Mouse (Mus musculus) CH12.LX (cell line): ENCODE measurements around the gene Cnih4.

Source experiments
- CTCF ChIP-seq, 2 experiments: IDR thresholded peaks in 1 of 2; conservative IDR thresholded peaks in 1 of 2; 2 replicates each; pipeline ENCODE4 v1.5.1; 2011 to 2012; ENCODE audit warnings: low read depth in 2 of 2, low read length in 2 of 2, improper control_type of control experiment in 1 of 2, inconsistent platforms in 1 of 2, mild to moderate bottlenecking in 1 of 2, moderate library complexity in 1 of 2
- SMC3 ChIP-seq: IDR thresholded peaks from 2 replicates; pipeline ENCODE4 v1.6.1; 2011; ENCODE audit warnings: low read depth, low read length, improper control_type of control experiment
- UBTF ChIP-seq: IDR thresholded peaks from 2 replicates; pipeline ENCODE4 v1.6.1; 2012; ENCODE audit warnings: low read depth, mild to moderate bottlenecking, inconsistent platforms, low read length, improper control_type of control experiment, moderate library complexity
- USF1 ChIP-seq: IDR thresholded peaks from 2 replicates; pipeline ENCODE4 v1.6.1; 2014; ENCODE audit warnings: low read depth, mild to moderate bottlenecking, inconsistent platforms, low read length, improper control_type of control experiment

- TF ChIP-seq CTCF (conservative IDR thresholded peaks at IDR 0.05 in 1 of 2, IDR thresholded peaks at IDR 0.05 in 1 of 2; ENCODE audit: low read depth in 2 of 2, low read length in 2 of 2): no peak
- no peak for TF ChIP-seq SMC3
- TF ChIP-seq UBTF: no peak
- TF ChIP-seq USF1: no peak
These were observed 473 bp downstream of the Cnih4 start for GRCm38 (mm10) chr1:181144966-181145365.
